Comparison of ENCODE assay signal across 8 mouse cellular contexts in the genomic region with DNA sequence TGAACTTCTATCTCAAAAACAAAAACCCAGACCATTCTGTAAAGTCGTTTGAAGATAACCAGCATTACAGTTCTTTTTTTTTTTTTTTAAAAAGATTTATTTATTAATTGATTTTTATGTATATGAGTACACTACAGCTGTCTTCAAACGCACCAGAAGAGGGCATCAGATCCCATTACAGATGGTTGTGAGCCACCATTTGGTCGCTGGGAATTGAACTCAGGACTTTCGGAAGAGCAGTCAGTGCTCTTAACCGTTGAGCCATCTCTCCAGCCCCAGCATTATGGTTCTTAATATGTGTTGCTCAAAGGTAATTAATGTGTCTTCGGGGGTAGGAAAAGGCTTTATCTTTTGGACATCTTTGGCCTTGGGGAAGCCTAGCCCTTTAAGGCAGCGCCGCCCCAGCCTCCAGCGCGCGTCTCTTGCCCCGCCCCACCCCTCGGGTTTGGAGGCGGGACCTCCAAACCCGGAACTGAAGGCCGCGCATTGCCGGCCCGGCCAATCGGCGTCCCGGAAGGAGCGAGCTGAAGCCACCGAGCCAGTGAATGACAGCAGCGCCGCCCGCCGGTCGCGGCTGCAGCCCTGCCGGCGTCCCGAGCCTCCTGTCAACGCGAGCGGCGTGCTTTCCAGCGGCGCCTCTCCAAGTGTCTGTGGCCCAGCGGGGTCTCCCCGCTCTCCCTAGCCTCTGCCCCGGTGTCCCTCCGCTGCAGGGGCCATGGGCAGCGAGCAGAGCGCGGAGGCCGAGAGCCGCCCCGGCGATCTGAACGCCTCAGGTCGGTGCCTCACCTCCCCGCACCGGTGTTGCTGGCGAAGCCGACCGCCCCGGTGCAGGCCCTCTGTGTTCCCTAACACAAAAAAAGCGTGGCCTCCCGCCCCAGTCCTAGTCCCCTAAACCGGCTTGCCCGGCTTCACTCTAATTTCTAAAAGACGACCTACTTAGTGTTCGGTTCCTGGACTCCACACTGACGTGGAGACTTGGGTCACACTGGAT. TPM values are rescaled to one million over a fixed set of nuclear protein-coding genes. Genes with fewer than 3 reads are reported as not detected.
DNase-seq lines count a peak whose midpoint lies in the region; ATAC-seq and TF ChIP-seq lines count a peak whose summit lies in the region.

No protein-coding gene starts in this region.

- peak; percentile 71 for DNase-seq in MEL-GATA-1-ER (ENCODE audit: extremely low read depth, low read depth)
- DNase-seq in cerebellum, adult 8-10 months, result peak; percentile 91
- peak; percentile 94 for DNase-seq in forelimb bud, embryonic 11.5 days (ENCODE audit: low read depth, low spot score)
- peak; percentile 95 for DNase-seq in hindbrain, embryonic 10.5 days (ENCODE audit: low spot score)
- DNase-seq in layer of hippocampus, adult 9-11 months, result peak; percentile 95
- peak; percentile 97 for DNase-seq in lung, postnatal 0 days (ENCODE audit: low spot score)
- DNase-seq in ovary, postnatal 14 days (ENCODE audit: low spot score), result peak; percentile 84
- peak; percentile 95 for DNase-seq in thymus, postnatal 14 days

- ATAC-seq in lung, postnatal 0 days, result peak; percentile 99

- WGBS in hindbrain, embryonic 10.5 days, result 1% methylated on average over 65 of the region's 65 CpGs
- WGBS in lung, postnatal 0 days, result 3% methylated on average over 50 of the region's 65 CpGs

- H3K36me3 ChIP-seq in hindbrain, embryonic 10.5 days, result peaks cover 7% of the 10 kb centered on the region; the same call in 1 of the 2 replicates
- no peaks in the 10 kb centered on the region for H3K36me3 ChIP-seq in lung, postnatal 0 days (ENCODE audit: insufficient read depth, low read length)

- TF ChIP-seq CTCF in lung, postnatal 0 days (IDR thresholded peaks at IDR 0.05), result peak; percentile 81

- H3K9ac ChIP-seq in lung, postnatal 0 days (replicated peaks; ENCODE audit: low read depth), result peak overlapping the region; percentile 50

- peak overlapping the region; percentile 92 for H3K4me3 ChIP-seq in hindbrain, embryonic 10.5 days
- H3K4me3 ChIP-seq in lung, postnatal 0 days (ENCODE audit: low read depth, low read length), result peak overlapping the region; percentile 57

- peaks cover 7% of the 10 kb centered on the region; the same call in 1 of the 2 replicates for H3K4me1 ChIP-seq in hindbrain, embryonic 10.5 days (replicated peaks)
- no peaks in the 10 kb centered on the region for H3K4me1 ChIP-seq in lung, postnatal 0 days (ENCODE audit: insufficient read depth, low read depth, low read length)

- H3K27me3 ChIP-seq in hindbrain, embryonic 10.5 days (ENCODE audit: insufficient read depth, poor library complexity, severe bottlenecking), result no peaks in the 10 kb centered on the region
- H3K27me3 ChIP-seq in lung, postnatal 0 days (replicated peaks; ENCODE audit: insufficient read depth, low read length), result no peaks in the 10 kb centered on the region

- H3K4me2 ChIP-seq in lung, postnatal 0 days (replicated peaks; ENCODE audit: low read depth, low read length), result peak overlapping the region; percentile 73

- H3K27ac ChIP-seq in hindbrain, embryonic 10.5 days, result peak overlapping the region; percentile 91
- peak overlapping the region; percentile 76; the same call in 1 of the 2 replicates for H3K27ac ChIP-seq in lung, postnatal 0 days (ENCODE audit: low read length)

- no peak for TF ChIP-seq EP300 in lung, postnatal 0 days (IDR thresholded peaks at IDR 0.05)

- no peaks in the 10 kb centered on the region for H3K9me3 ChIP-seq in hindbrain, embryonic 10.5 days
- H3K9me3 ChIP-seq in lung, postnatal 0 days (ENCODE audit: low read length), result no peaks in the 10 kb centered on the region

RNA-seq across cellular contexts. Expression of gene Borcs5, which starts 1.5 kb away (rescaled TPM):
- 20.1 and 28.7 TPM in 2 replicates for polyA plus RNA-seq in hindbrain, embryonic 10.5 days (2016; fragmentation: Nextera tagmentation; extraction: Ambion mirVana)
- 14.6 and 18.4 TPM in 2 replicates for polyA plus RNA-seq in lung, postnatal 0 days (2015; fragmentation: Nextera tagmentation; extraction: Ambion mirVana)

RNA-seq across cellular contexts. Expression of gene Mansc1, which starts 8.5 kb away (rescaled TPM):
- 0.95 and 1.2 TPM in 2 replicates for polyA plus RNA-seq in hindbrain, embryonic 10.5 days (2016; fragmentation: Nextera tagmentation; extraction: Ambion mirVana)
- polyA plus RNA-seq in lung, postnatal 0 days (2015; fragmentation: Nextera tagmentation; extraction: Ambion mirVana), result 9.9 and 10.1 TPM in 2 replicates

Comparison
In these comparisons a context has a peak if more than half of its experiments do, and no peak if none do; other contexts are left out.
1. Peak in every context shown above with its lines: DNase-seq, ATAC-seq, H3K4me3 ChIP-seq and H3K27ac ChIP-seq.